Mouse (Mus musculus) liver, embryonic 14.5 days (tissue): ENCODE measurements at regions not wholly inside any gene's neighbourhood (a gene's known extent, or its start where the extent isn't known, plus 50 kb on each side); places are given as distances from the start of the nearest gene placed in this dataset.

Experiments
- ATAC-seq: fragments of 200-750 bp; cut with Nextera tagmentation; 2 replicates; pipeline ENCODE4 v1.8.0; 2017; ENCODE audit warnings: moderate number of reproducible peaks, mild to moderate bottlenecking, moderate library complexity; ENCODE audit not compliant: insufficient read depth
- DNase-seq, 3 experiments: peaks; one replicate each; pipeline ENCODE4 v3.0.0-alpha.2; 2012 to 2013; ENCODE audit warnings: low read depth in 3 of 3, low spot score in 3 of 3
- H3K27ac ChIP-seq: fragments of 300-500 bp; sonication (generic); 2 replicates; pipeline ENCODE4 v1.5.1; 2014; ENCODE audit warnings: moderate library complexity, mild to moderate bottlenecking, control low read depth, inconsistent platforms
- H3K27me3 ChIP-seq: fragments of 300-500 bp; sonication (generic); 2 replicates; pipeline ENCODE4 v1.6.1; 2014; ENCODE audit warnings: mild to moderate bottlenecking, low read length, moderate library complexity; ENCODE audit not compliant: control insufficient read depth, insufficient read depth
- H3K36me3 ChIP-seq: fragments of 300-500 bp; sonication (generic); replicated peaks from 2 replicates; pipeline ENCODE4 v1.6.1; 2014; ENCODE audit warnings: low read depth; ENCODE audit not compliant: control insufficient read depth, insufficient read depth
- H3K4me1 ChIP-seq, 2 experiments: fragments of 200-500 bp in 1 of 2; fragments of 300-500 bp in 1 of 2; sonication (generic) in 1 of 2; replicated peaks; 2 replicates each; pipeline ENCODE4 v1.6.1; 2012 to 2014; ENCODE audit warnings: antibody characterized with exemption in 1 of 2, inconsistent platforms in 1 of 2, low read length in 1 of 2; ENCODE audit not compliant: control insufficient read depth in 2 of 2, insufficient read depth in 2 of 2
- H3K4me2 ChIP-seq: fragments of 300-500 bp; sonication (generic); 2 replicates; pipeline ENCODE4 v1.6.1; 2014; ENCODE audit warnings: low read depth, mild to moderate bottlenecking, control low read depth, moderate library complexity
- H3K4me3 ChIP-seq, 2 experiments: fragments of 200-500 bp in 1 of 2; fragments of 300-500 bp in 1 of 2; sonication (generic) in 1 of 2; 2 replicates each; pipeline ENCODE4 v1.5.1; 2012 to 2014; ENCODE audit warnings: low read depth in 2 of 2, low read length in 2 of 2, mild to moderate bottlenecking in 2 of 2, control low read depth in 1 of 2, inconsistent platforms in 1 of 2, moderate library complexity in 1 of 2; ENCODE audit not compliant: insufficient read depth in 1 of 2
- H3K9ac ChIP-seq: fragments of 300-500 bp; sonication (generic); replicated peaks from 2 replicates; pipeline ENCODE4 v1.6.1; 2014; ENCODE audit warnings: mild to moderate bottlenecking, control low read depth, moderate library complexity
- H3K9me3 ChIP-seq: fragments of 300-500 bp; sonication (generic); 2 replicates; pipeline ENCODE4 v1.6.1; 2016; ENCODE audit warnings: low read length, mixed read lengths; ENCODE audit not compliant: control insufficient read depth
- CTCF ChIP-seq: IDR thresholded peaks from 2 replicates; pipeline ENCODE4 v1.5.1; 2016; ENCODE audit warnings: antibody characterized with exemption, low read depth, control low read depth
- EP300 ChIP-seq: IDR thresholded peaks from 2 replicates; pipeline ENCODE4 v1.6.1; 2016; ENCODE audit warnings: antibody characterized with exemption, low read depth
- WGBS: fragments of 180-500 bp; shearing (Covaris S2); extraction: QIAGEN DNeasy Blood & Tissue Kit; methylation state at CpG from one replicate; pipeline ENCODE4 v1.1.7; 2014; ENCODE audit not compliant: insufficient replicate concordance; 5-methylcytosine and 5-hydroxymethylcytosine counted together

DNA sequence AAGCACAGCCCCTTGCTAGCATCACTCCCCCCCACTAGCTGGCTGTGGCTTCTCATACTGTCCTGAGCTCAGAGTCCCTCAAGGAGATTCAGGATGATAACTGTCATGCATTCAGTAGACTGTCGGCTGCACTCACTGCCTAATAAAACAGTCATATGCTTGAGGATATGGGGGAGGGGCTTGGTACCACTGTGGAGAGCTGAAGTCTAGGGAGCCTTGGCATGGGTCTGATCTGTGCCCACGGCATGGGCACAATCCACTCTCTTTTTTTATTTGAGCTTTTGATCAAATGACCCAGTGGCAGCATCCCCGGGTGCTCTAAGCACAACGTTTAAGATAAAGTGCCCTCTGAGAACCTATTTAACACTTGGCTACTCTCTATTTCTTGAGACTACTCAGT, 102.1 kb upstream of the Nckap5 start:
- H3K36me3 ChIP-seq: no peaks in the 10 kb centered on the region
- no peak overlapping the region for H3K4me2 ChIP-seq
- H3K9me3 ChIP-seq: no peaks in the 10 kb centered on the region
- WGBS: 36% methylated on average over 4 of the region's 4 CpGs
- no peak overlapping the region for H3K27ac ChIP-seq
- TF ChIP-seq CTCF: no peak
- TF ChIP-seq EP300: no peak
- ATAC-seq (no peak), DNase-seq (no peak)
- no peak overlapping the region for H3K4me3 ChIP-seq
- H3K4me1 ChIP-seq: no peaks in the 10 kb centered on the region
- no peak overlapping the region for H3K9ac ChIP-seq
- no peaks in the 10 kb centered on the region for H3K27me3 ChIP-seq

DNA sequence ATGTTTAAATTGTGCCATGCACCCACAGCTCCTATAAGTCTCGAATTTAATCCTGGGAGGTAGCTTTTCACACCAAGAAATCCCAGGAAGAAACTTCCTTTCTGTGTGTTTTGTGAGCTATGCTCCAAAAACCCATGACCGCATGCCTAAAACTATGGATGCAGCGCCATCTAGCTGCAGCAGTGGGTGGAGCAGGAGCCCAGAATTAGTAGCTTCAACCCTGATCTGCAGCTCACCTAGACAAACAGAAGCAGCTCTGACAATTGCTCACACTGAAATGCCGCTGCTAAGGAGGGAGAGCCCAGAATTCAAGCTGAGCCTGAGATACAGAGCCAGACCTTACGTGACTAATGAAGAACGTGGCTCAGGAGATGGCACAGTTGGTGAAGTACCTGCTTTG, 101.2 kb upstream of the Nckap5 start:
- TF ChIP-seq EP300 (no peak), CTCF (peak; percentile 86)
- Histone ChIP-seq H3K36me3 (no peaks in the 10 kb centered on the region), H3K4me2 (no peak overlapping the region), H3K9ac (no peak overlapping the region), H3K4me1 (no peaks in the 10 kb centered on the region), H3K9me3 (no peaks in the 10 kb centered on the region), H3K27me3 (no peaks in the 10 kb centered on the region), H3K4me3 (no peak overlapping the region), H3K27ac (no peak overlapping the region)
- 6% methylated on average over 6 of the region's 6 CpGs for WGBS
- ATAC-seq (no peak), DNase-seq (peak; percentile 7 to 22 (median 11))

DNA sequence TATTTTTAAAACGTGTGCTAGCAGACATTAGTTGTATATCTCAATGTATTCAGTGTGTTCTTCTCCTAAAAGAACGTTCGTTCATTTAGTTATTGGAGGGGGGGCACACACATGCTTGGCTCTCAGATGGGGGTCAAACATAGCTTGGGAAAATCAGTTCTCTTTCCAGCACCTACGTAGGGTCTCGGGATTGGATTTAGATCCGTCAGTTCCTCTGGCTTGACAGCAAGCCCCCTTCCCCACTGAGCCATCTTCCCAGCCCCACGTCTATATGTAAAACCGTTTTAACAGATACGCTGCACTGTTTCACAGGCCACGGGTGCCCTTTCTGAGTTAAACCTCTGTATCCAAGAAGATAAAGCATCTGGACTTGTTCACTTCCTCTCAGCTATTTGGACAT, 100.5 kb upstream of the Nckap5 start:
- no peak for TF ChIP-seq CTCF
- TF ChIP-seq EP300: no peak
- Histone ChIP-seq H3K4me1 (no peaks in the 10 kb centered on the region), H3K4me3 (no peak overlapping the region), H3K27me3 (no peaks in the 10 kb centered on the region), H3K9me3 (no peaks in the 10 kb centered on the region), H3K36me3 (no peaks in the 10 kb centered on the region), H3K27ac (no peak overlapping the region), H3K9ac (no peak overlapping the region), H3K4me2 (no peak overlapping the region)
- no peak for ATAC-seq
- no peak for DNase-seq
- WGBS: 60% methylated on average over 10 of the region's 10 CpGs

DNA sequence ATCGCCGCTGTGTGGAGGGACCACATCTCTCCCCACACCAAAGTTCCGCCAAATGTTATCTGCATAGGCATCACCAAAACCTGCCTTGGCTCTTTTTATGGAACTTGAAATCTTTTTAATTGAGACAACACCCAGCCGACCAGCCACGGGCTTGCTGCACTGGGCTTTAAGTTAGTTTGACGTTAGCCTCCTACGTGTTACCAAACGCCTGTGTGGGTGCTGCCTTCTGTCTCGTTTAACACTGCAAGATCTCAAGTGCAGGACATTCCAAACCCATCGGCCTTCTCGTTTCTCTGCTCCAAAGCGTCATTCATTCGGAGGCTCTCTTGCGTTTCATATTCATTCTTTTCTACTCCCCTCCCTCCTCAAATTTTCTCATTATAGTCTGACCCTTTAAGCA, 100.0 kb upstream of the Nckap5 start:
- H3K4me3 ChIP-seq: no peak overlapping the region
- no peak overlapping the region for H3K27ac ChIP-seq
- no peaks in the 10 kb centered on the region for H3K36me3 ChIP-seq
- no peak overlapping the region for H3K9ac ChIP-seq
- no peaks in the 10 kb centered on the region for H3K4me1 ChIP-seq
- no peaks in the 10 kb centered on the region for H3K9me3 ChIP-seq
- H3K4me2 ChIP-seq: no peak overlapping the region
- no peak for TF ChIP-seq CTCF
- no peak for TF ChIP-seq EP300
- H3K27me3 ChIP-seq: no peaks in the 10 kb centered on the region
- no peak for ATAC-seq
- no peak for DNase-seq
- 68% methylated on average over 14 of the region's 14 CpGs for WGBS

DNA sequence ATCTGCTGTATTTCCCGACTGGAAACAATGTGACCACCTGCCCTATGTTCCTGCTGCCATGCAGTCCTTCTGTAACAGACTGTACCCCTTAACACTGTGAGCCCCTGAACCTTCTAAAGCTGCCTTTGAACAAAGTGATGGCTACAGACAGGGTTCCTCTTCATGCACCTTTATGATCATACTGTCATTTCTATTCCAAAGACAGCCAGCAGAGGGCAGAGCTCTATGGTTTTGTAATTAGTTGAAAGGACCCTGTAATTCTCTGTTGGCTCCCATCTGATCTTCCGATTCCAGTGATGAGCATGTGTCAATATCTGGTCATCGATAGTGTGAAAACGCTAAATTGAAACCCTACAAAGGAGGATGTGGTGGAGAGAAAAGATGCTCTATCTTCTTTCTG, 99.1 kb upstream of the Nckap5 start:
- Histone ChIP-seq H3K9ac (no peak overlapping the region), H3K27ac (no peak overlapping the region), H3K27me3 (no peaks in the 10 kb centered on the region), H3K9me3 (no peaks in the 10 kb centered on the region), H3K4me1 (no peaks in the 10 kb centered on the region), H3K36me3 (no peaks in the 10 kb centered on the region), H3K4me2 (no peak overlapping the region), H3K4me3 (no peak overlapping the region)
- TF ChIP-seq EP300: no peak
- peak; percentile 33 for TF ChIP-seq CTCF
- WGBS: 46% methylated on average over 4 of the region's 4 CpGs
- ATAC-seq (no peak), DNase-seq (no peak)
